Mouse (Mus musculus): ENCODE data around the gene Hist2h4.

DNA sequence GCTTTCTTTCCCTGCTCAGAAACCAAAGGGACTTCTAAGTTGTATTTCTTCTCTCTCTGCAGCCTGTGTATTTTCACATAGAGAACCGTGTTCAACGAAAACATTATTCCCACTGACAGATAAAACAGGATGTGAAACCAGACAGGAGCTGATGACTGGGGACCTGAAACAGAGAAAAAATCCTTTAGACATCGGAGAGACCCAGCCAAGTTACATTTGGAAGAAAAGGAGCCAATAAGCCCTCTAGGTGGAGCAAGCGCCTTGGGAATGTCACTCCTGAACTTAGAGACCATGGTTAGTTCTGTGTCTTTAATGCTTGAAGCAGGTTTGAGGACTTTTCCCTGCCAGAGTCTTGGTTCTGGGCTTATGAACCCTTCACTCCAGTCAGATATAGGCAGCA, 21.3 kb upstream of the Hist2h4 start:
- TF ChIP-seq POLR2A (IDR thresholded peaks at IDR 0.05; ENCODE audit: borderline replicate concordance, extremely low read depth, low read depth, low read length): no peak
- TF ChIP-seq CTCF (IDR thresholded peaks at IDR 0.05; ENCODE audit: insufficient read depth, low read length): no peak
